Mouse (Mus musculus): ENCODE measurements around the gene Lamc1. TPM values are rescaled to one million over a fixed set of nuclear protein-coding genes. Genes with fewer than 3 reads are reported as not detected.
"Not testable (repeated sequence)": the region's sequence is repeated elsewhere in the genome, so short reads cannot be mapped to it uniquely, and the experiment has no call there.

Lamc1 gene
- polyA plus RNA-seq, 1 experiment from 2014 or later, result 31.9 TPM

DNA sequence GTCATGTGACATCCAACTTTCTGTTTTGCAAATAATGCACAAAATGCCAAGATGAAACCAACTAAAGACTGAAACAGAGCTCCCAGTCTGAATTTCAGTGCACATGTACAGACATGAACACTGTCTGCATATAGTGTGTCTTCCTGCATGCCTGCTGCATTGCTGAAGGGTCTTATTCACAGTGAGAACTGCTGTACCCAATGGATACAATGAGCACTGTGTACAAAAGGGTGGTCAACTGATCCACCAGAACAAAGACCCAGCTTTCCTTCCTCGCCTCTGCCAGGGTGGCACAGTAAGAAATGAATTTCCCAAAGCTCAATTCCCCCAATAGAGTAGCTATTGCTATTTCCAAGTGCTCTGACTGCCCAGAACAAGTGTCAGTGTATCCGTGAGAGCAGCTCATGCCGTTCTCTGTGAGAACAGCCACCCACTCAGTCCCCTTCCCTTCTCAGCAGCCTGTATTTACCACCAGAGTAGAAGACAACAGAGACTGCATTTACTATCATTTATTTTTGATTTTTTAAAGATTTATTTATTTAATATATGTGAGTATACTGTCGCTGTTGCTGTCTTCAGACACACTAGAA, 34.7 kb downstream of the Lamc1 start:
- not testable (repeated sequence) for H3K9me3 ChIP-seq (ENCODE audit: control insufficient read depth, low read length); H3K4me2 ChIP-seq; H3K36me3 ChIP-seq (ENCODE audit: control insufficient read depth, insufficient read depth, low read length); H3K4me3 ChIP-seq (ENCODE audit: low read depth, low read length); H3K4me1 ChIP-seq (replicated peaks; ENCODE audit: control insufficient read depth, insufficient read depth, low read length); H3K27ac ChIP-seq (ENCODE audit: low read depth, low read length); H3K9ac ChIP-seq (ENCODE audit: low read depth, low read length); DNase-seq (ENCODE audit: low spot score); H3K27me3 ChIP-seq (replicated peaks; ENCODE audit: control insufficient read depth, insufficient read depth, low read length); ATAC-seq (replicated peaks; ENCODE audit: low FRiP score)
- 90% methylated on average over 4 of the region's 4 CpGs for WGBS

DNA sequence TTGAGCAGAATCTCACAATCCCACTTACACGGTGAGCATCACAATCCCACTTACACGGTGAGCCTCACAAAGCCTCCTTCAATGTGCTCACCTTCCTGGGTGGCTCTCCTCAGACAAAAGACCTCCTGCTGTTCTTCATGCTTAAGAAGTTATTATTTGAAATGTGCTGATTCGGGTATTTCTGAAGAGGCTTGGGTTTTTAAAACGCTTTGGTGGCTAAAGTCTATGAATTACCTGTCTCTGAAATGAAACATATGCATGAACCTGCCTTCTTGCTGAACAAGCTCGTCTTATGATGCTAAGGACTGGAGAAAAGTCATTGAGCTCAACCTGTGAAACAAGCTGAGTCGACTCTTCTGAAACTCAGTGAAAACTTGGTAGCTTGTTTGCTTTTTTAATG, 36.6 kb downstream of the Lamc1 start:
- no peaks in the 10 kb centered on the region for H3K36me3 ChIP-seq (ENCODE audit: control insufficient read depth, insufficient read depth, low read length)
- no peak overlapping the region for H3K9ac ChIP-seq (ENCODE audit: low read depth, low read length)
- DNase-seq (ENCODE audit: low spot score) (no peak), ATAC-seq (replicated peaks; ENCODE audit: low FRiP score) (no peak)
- WGBS, result 83% methylated on average over 6 of the region's 6 CpGs
- H3K4me2 ChIP-seq, result no peak overlapping the region
- no peaks in the 10 kb centered on the region for H3K9me3 ChIP-seq (ENCODE audit: control insufficient read depth, low read length)
- no peak overlapping the region for H3K4me3 ChIP-seq (ENCODE audit: low read depth, low read length)
- no peaks in the 10 kb centered on the region for H3K27me3 ChIP-seq (replicated peaks; ENCODE audit: control insufficient read depth, insufficient read depth, low read length)
- H3K27ac ChIP-seq (ENCODE audit: low read depth, low read length), result no peak overlapping the region
- peaks cover 2% of the 10 kb centered on the region; the same call in 1 of the 2 replicates for H3K4me1 ChIP-seq (replicated peaks; ENCODE audit: control insufficient read depth, insufficient read depth, low read length)

DNA sequence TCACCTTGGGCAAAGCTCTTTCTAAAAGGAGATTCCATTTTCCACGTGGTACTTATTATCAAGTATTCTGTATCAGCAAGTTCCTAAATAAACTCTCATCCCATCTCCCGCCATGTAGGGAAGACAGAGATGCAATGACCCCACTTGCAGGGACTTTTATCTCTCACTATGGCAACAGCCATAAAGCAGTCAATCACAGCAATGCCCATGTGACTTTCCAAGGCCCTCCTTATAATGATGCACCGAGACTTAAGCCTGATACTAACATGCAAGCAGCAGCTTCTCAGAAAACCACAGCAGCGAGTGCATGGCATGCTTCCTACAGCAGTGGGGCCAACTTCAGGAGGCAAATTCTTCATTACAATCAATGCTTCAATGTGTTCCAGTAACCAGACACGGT, 39.7 kb downstream of the Lamc1 start:
- Histone ChIP-seq H3K36me3 (ENCODE audit: control insufficient read depth, insufficient read depth, low read length) (no peaks in the 10 kb centered on the region; the same call in 1 of the 2 replicates), H3K4me2 (no peak overlapping the region), H3K27me3 (replicated peaks; ENCODE audit: control insufficient read depth, insufficient read depth, low read length) (no peaks in the 10 kb centered on the region), H3K27ac (ENCODE audit: low read depth, low read length) (no peak overlapping the region), H3K9ac (ENCODE audit: low read depth, low read length) (no peak overlapping the region), H3K9me3 (ENCODE audit: control insufficient read depth, low read length) (no peaks in the 10 kb centered on the region), H3K4me1 (replicated peaks; ENCODE audit: control insufficient read depth, insufficient read depth, low read length) (peaks cover 2% of the 10 kb centered on the region; the same call in 1 of the 2 replicates), H3K4me3 (ENCODE audit: low read depth, low read length) (no peak overlapping the region)
- DNase-seq (ENCODE audit: low spot score), result no peak
- WGBS, result 57% methylated on average over 5 of the region's 5 CpGs
- ATAC-seq (replicated peaks; ENCODE audit: low FRiP score), result no peak

DNA sequence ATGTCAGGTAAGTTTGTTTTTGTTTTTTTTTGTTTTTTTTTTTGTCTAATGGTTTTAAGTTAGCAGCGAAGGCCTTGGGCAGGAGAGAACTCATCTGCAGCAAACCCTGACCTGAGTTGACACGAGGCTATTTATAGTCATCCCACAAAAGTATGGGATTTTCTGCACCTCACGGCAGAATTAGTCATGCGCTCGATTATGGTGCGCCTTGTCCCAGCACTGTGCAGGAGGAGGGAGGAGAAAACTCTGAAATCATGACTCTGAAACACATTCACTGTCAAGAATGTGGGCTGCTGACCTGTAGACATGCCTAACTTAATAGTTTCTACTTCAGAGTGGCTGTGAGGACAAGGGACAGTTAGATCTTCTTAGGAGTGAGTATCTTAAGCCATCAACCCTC, 40.4 kb downstream of the Lamc1 start:
- no peak for ATAC-seq (replicated peaks; ENCODE audit: low FRiP score)
- H3K9ac ChIP-seq (ENCODE audit: low read depth, low read length), result no peak overlapping the region
- DNase-seq (ENCODE audit: low spot score), result no peak
- H3K36me3 ChIP-seq (ENCODE audit: control insufficient read depth, insufficient read depth, low read length), result no peaks in the 10 kb centered on the region; the same call in 1 of the 2 replicates
- H3K27ac ChIP-seq (ENCODE audit: low read depth, low read length), result no peak overlapping the region
- peaks cover 2% of the 10 kb centered on the region; the same call in 1 of the 2 replicates for H3K4me1 ChIP-seq (replicated peaks; ENCODE audit: control insufficient read depth, insufficient read depth, low read length)
- no peak overlapping the region for H3K4me2 ChIP-seq
- no peaks in the 10 kb centered on the region for H3K9me3 ChIP-seq (ENCODE audit: control insufficient read depth, low read length)
- H3K27me3 ChIP-seq (replicated peaks; ENCODE audit: control insufficient read depth, insufficient read depth, low read length), result no peaks in the 10 kb centered on the region
- no peak overlapping the region for H3K4me3 ChIP-seq (ENCODE audit: low read depth, low read length)
- WGBS, result 58% methylated on average over 6 of the region's 6 CpGs

DNA sequence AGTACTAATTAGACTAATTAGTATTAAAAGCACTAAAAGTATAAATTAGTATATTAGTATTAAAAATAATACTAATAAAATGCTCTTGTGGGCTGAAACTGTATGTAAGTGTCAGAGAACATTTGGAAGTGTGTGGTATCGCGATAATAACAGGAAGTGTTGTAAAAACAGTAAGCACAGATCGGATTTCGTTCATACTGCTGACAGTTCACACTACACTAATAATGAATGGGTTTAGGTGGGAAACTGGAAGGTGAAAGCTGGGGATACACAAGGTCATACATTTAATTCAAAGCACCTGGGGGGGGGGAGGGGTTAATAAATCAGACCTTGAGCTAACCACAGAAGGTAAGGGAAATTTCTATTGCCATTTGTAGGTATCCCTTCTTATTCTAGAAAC, 41.2 kb downstream of the Lamc1 start:
- Histone ChIP-seq H3K27ac (ENCODE audit: low read depth, low read length) (no peak overlapping the region), H3K36me3 (ENCODE audit: control insufficient read depth, insufficient read depth, low read length) (no peaks in the 10 kb centered on the region; the same call in 1 of the 2 replicates), H3K4me2 (no peak overlapping the region), H3K4me3 (ENCODE audit: low read depth, low read length) (no peak overlapping the region), H3K9me3 (ENCODE audit: control insufficient read depth, low read length) (no peaks in the 10 kb centered on the region), H3K4me1 (replicated peaks; ENCODE audit: control insufficient read depth, insufficient read depth, low read length) (peaks cover 2% of the 10 kb centered on the region; the same call in 1 of the 2 replicates), H3K27me3 (replicated peaks; ENCODE audit: control insufficient read depth, insufficient read depth, low read length) (no peaks in the 10 kb centered on the region), H3K9ac (ENCODE audit: low read depth, low read length) (no peak overlapping the region)
- DNase-seq (ENCODE audit: low spot score) (no peak), ATAC-seq (replicated peaks; ENCODE audit: low FRiP score) (no peak)
- WGBS, result 66% methylated on average over 4 of the region's 4 CpGs

DNA sequence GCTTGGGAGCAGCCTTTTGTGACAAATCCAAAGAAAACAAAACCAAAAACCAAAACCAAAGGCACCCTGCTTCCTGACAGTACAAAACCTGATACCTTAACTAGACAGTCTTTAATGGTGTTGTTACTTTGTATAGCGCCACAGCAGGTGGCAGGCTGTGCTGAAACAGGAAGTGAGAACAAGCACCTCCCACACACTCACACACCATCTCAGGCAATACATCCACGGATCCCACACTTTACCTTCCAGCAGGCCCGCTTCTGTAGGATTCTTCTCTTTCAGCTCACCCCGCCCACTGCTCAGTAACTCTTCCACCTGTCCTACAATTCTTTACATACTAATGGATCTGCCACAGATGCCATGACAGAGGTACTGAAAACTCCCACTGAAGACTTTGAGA, 44.6 kb downstream of the Lamc1 start:
- 78% methylated on average over 4 of the region's 4 CpGs for whole genome bisulfite sequencing
- no peak for ATAC-seq (replicated peaks; ENCODE audit: low FRiP score)
- no peak overlapping the region for H3K4me3 ChIP-seq (ENCODE audit: low read depth, low read length)
- no peak for DNase-seq (ENCODE audit: low spot score)
- no peak overlapping the region for H3K9ac ChIP-seq (ENCODE audit: low read depth, low read length)
- H3K27me3 ChIP-seq (replicated peaks; ENCODE audit: control insufficient read depth, insufficient read depth, low read length), result no peaks in the 10 kb centered on the region
- H3K9me3 ChIP-seq (ENCODE audit: control insufficient read depth, low read length), result no peaks in the 10 kb centered on the region
- no peak overlapping the region for H3K4me2 ChIP-seq
- peaks cover 9% of the 10 kb centered on the region for H3K4me1 ChIP-seq (replicated peaks; ENCODE audit: control insufficient read depth, insufficient read depth, low read length)
- no peaks in the 10 kb centered on the region; the same call in 1 of the 2 replicates for H3K36me3 ChIP-seq (ENCODE audit: control insufficient read depth, insufficient read depth, low read length)
- no peak overlapping the region for H3K27ac ChIP-seq (ENCODE audit: low read depth, low read length)

DNA sequence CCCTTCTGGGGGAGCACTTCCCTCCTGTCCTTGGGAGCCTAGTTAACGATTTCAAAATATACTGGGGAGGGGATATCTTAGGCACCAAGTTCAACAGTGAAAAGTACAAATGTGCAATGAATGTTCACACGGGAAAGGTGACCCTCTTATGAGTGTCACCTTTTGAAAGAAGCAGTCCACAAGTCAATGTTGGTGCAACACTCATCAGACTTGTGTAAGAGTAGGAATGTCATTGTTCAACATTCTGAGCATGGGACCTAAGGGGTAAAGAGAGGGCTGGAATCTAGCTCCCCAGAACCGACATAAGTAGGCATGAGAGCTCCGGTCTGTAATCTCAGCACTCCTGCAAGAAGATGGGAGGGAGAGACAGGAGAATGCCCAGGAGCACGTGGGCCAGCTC, 45.1 kb downstream of the Lamc1 start:
- Histone ChIP-seq H3K36me3 (ENCODE audit: control insufficient read depth, insufficient read depth, low read length) (no peaks in the 10 kb centered on the region; the same call in 1 of the 2 replicates), H3K27ac (ENCODE audit: low read depth, low read length) (no peak overlapping the region), H3K9me3 (ENCODE audit: control insufficient read depth, low read length) (no peaks in the 10 kb centered on the region), H3K27me3 (replicated peaks; ENCODE audit: control insufficient read depth, insufficient read depth, low read length) (no peaks in the 10 kb centered on the region), H3K9ac (ENCODE audit: low read depth, low read length) (no peak overlapping the region), H3K4me2 (no peak overlapping the region), H3K4me3 (ENCODE audit: low read depth, low read length) (no peak overlapping the region), H3K4me1 (replicated peaks; ENCODE audit: control insufficient read depth, insufficient read depth, low read length) (peaks cover 12% of the 10 kb centered on the region)
- ATAC-seq (replicated peaks; ENCODE audit: low FRiP score) (no peak), DNase-seq (ENCODE audit: low spot score) (no peak)
- 81% methylated on average over 5 of the region's 5 CpGs for WGBS

DNA sequence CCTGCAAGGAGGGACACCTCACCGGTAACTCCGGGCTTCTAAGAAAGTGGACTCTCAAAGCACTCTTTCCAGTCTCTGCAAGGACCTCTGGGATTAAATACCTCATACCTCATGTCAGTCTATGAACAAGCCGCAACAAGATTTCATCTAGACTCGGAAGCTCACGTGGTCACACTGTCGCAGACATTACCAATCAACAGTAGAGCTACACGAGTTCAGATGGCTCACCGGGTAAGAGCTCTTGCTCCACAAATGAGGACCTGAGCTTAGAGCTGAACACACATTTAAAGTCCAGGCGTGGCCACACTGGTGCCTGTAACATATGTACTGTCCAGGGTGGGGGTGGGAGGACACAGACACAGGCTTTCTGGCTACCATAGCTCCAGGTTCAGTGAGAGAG, 46.4 kb downstream of the Lamc1 start:
- H3K27ac ChIP-seq (ENCODE audit: low read depth, low read length), result no peak overlapping the region
- 86% methylated on average over 9 of the region's 9 CpGs for WGBS
- ATAC-seq (replicated peaks; ENCODE audit: low FRiP score) (peak; percentile 30; the same call in 1 of the 2 replicates), DNase-seq (ENCODE audit: low spot score) (no peak)
- H3K9ac ChIP-seq (ENCODE audit: low read depth, low read length), result no peak overlapping the region
- no peak overlapping the region for H3K4me3 ChIP-seq (ENCODE audit: low read depth, low read length)
- H3K9me3 ChIP-seq (ENCODE audit: control insufficient read depth, low read length), result no peaks in the 10 kb centered on the region
- H3K4me2 ChIP-seq, result no peak overlapping the region
- H3K36me3 ChIP-seq (ENCODE audit: control insufficient read depth, insufficient read depth, low read length), result no peaks in the 10 kb centered on the region; the same call in 1 of the 2 replicates
- H3K4me1 ChIP-seq (replicated peaks; ENCODE audit: control insufficient read depth, insufficient read depth, low read length), result peaks cover 19% of the 10 kb centered on the region
- no peaks in the 10 kb centered on the region for H3K27me3 ChIP-seq (replicated peaks; ENCODE audit: control insufficient read depth, insufficient read depth, low read length)

DNA sequence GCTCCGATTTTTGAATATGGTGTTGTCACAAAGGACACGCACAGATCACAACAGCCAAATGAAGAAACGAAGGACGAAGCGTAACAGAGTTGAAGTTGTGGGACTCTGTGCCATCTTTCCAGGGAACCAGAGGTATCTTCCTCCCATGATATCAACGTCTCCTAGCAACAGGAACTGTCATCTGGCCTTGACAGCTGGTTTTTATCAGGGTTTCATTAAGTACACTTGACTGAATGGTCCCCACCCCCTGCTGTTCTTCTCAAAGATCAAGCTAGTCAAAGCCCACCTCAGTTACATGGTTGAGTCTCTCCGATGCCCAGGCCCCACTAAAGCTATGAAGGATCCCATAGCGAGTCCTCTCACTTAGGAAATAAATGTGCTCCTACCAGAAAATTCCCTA, 47.4 kb downstream of the Lamc1 start:
- H3K9me3 ChIP-seq (ENCODE audit: control insufficient read depth, low read length), result no peaks in the 10 kb centered on the region
- H3K27ac ChIP-seq (ENCODE audit: low read depth, low read length), result no peak overlapping the region
- H3K4me3 ChIP-seq (ENCODE audit: low read depth, low read length), result no peak overlapping the region
- WGBS, result 79% methylated on average over 8 of the region's 8 CpGs
- H3K4me2 ChIP-seq, result no peak overlapping the region
- no peaks in the 10 kb centered on the region for H3K27me3 ChIP-seq (replicated peaks; ENCODE audit: control insufficient read depth, insufficient read depth, low read length)
- no peak overlapping the region for H3K9ac ChIP-seq (ENCODE audit: low read depth, low read length)
- H3K36me3 ChIP-seq (ENCODE audit: control insufficient read depth, insufficient read depth, low read length), result no peaks in the 10 kb centered on the region; the same call in 1 of the 2 replicates
- ATAC-seq (replicated peaks; ENCODE audit: low FRiP score), result no peak
- DNase-seq (ENCODE audit: low spot score), result no peak
- H3K4me1 ChIP-seq (replicated peaks; ENCODE audit: control insufficient read depth, insufficient read depth, low read length), result peaks cover 22% of the 10 kb centered on the region

Measured in liver, embryonic 11.5 days (tissue).